Mouse (Mus musculus): ENCODE data around the gene Stat6. TPM values are rescaled to one million over a fixed set of nuclear protein-coding genes. Genes with fewer than 3 reads are reported as not detected.

Stat6 gene
- polyA plus RNA-seq, 1 experiment from 2014 or later, result 4.3 TPM

DNA sequence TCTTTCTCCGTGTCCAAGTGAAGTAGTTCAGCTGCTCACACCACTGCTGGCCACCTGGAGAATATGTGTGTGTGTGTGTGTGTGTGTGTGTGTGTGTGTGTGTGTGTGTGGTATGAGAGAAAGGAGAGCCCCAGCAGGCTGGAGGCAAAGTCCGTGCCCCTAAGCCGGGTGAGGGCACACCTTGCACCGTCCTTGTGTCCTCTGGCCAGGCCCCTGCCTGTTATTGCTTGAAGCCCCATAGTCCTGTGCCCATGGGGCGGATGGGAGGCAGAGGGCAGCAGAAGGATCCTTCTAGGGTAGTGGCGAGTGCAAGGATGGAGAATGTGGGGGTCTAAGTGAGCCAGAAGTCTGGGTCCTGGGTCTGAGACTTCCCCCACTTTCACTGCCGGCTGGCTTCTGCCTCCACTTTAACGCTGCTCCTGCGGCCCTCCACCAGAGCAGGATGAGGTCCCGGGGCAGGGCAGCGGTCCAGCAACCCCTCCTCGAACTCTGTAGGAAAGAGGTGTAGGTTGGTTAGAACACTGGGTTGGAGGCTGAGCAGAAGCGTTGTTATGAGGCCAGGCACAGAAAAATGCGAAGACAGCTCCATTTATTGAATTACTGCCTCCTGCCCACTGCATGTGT lies 18.6 kb downstream of the Stat6 start:
- Histone ChIP-seq H3K9ac (replicated peaks; ENCODE audit: low read depth, low read length) (no peak overlapping the region), H3K9me3 (ENCODE audit: control insufficient read depth, low read length) (no peaks in the 10 kb centered on the region), H3K4me3 (replicated peaks; ENCODE audit: low read length) (no peak overlapping the region), H3K36me3 (ENCODE audit: control insufficient read depth, insufficient read depth) (no peaks in the 10 kb centered on the region), H3K27me3 (replicated peaks; ENCODE audit: control insufficient read depth, insufficient read depth, low read length) (peaks cover 41% of the 10 kb centered on the region), H3K27ac (ENCODE audit: low read length) (no peak overlapping the region), H3K4me1 (replicated peaks; ENCODE audit: control insufficient read depth, insufficient read depth, low read length) (peaks cover 18% of the 10 kb centered on the region), H3K4me2 (ENCODE audit: low read length) (peak overlapping the region; percentile 31)
- 29% methylated on average over 14 of the region's 14 CpGs for WGBS
- no peak for ATAC-seq

DNA sequence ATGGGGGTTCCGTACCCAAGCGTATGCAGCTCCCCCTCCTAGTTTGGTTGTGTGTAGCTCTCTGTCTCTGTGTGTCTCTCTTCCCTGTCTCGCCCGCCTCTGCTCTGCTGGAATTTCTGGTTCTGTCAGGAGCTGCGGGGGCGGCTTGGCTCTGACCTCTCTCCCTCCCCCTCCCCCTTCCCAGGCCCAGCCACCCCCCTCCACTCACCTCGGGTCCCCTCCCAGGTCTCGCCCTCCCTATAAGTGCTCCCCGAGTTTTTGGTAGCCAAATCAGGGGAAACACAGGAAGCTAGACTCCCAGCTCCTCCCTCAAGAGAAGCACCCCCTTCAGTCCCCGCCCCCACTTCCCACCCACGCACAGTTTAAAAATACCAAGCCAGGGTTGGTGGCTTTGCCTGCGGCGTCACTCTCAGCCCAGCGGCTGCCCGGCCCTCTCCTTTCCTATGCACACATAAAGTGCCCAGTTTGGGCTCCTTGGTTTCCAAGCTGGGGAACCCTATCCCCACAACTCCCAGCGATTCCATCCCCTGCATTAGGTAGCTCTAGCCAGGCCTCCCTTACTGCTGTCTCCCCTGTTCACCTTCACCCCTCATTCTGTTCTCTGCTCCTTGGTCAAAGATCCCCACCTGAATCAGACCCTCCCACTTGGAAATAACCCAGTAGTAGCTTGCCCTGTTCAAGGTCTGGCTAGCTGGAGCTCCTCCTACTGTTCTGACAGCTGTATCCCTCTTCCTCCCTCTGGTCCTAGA lies 19.3 kb downstream of the Stat6 start:
- H3K9me3 ChIP-seq (ENCODE audit: control insufficient read depth, low read length), result no peaks in the 10 kb centered on the region
- no peak overlapping the region for H3K9ac ChIP-seq (replicated peaks; ENCODE audit: low read depth, low read length)
- peak overlapping the region; percentile 31 for H3K4me2 ChIP-seq (ENCODE audit: low read length)
- 12% methylated on average over 16 of the region's 16 CpGs for WGBS
- H3K4me1 ChIP-seq (replicated peaks; ENCODE audit: control insufficient read depth, insufficient read depth, low read length), result peaks cover 22% of the 10 kb centered on the region
- H3K4me3 ChIP-seq (replicated peaks; ENCODE audit: low read length), result no peak overlapping the region
- no peaks in the 10 kb centered on the region for H3K36me3 ChIP-seq (ENCODE audit: control insufficient read depth, insufficient read depth)
- peak; percentile 12; the same call in 1 of the 2 replicates for ATAC-seq
- no peak overlapping the region for H3K27ac ChIP-seq (ENCODE audit: low read length)
- peaks cover 41% of the 10 kb centered on the region for H3K27me3 ChIP-seq (replicated peaks; ENCODE audit: control insufficient read depth, insufficient read depth, low read length)

DNA sequence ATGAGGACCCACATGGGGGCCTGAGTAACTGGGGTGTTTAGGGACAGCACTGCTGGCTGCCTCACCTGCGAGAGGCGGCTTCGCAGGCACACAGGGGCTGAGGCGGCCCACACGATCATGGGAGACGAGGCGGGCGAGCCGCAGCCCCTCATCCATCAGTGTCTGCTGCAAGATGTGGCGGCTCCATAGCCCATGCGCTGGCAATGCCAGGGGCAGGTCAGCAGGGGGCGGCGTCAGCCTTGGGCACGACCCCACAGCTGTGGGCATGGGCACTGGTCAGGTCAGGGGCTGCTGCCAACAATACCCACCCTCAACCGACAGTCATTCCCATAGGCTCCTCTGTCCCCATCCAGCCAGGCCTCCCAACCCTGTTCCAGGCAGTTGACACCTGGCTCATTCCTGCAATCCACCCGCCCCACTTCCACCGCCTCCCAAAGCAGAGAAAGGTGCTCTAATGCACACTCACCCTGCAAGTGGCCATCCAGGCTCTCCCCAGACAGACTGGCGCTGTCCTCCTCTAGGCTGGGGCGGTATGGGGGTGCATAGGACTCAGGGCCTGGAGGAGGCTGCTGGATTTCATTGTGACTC lies 20.0 kb downstream of the Stat6 start:
- H3K4me2 ChIP-seq (ENCODE audit: low read length), result peak overlapping the region; percentile 6; the same call in 1 of the 2 replicates
- H3K4me1 ChIP-seq (replicated peaks; ENCODE audit: control insufficient read depth, insufficient read depth, low read length), result peaks cover 28% of the 10 kb centered on the region
- H3K27me3 ChIP-seq (replicated peaks; ENCODE audit: control insufficient read depth, insufficient read depth, low read length), result peaks cover 43% of the 10 kb centered on the region
- no peak for ATAC-seq
- no peak overlapping the region for H3K4me3 ChIP-seq (replicated peaks; ENCODE audit: low read length)
- no peak overlapping the region for H3K27ac ChIP-seq (ENCODE audit: low read length)
- 21% methylated on average over 19 of the region's 19 CpGs for WGBS
- no peak overlapping the region for H3K9ac ChIP-seq (replicated peaks; ENCODE audit: low read depth, low read length)
- H3K9me3 ChIP-seq (ENCODE audit: control insufficient read depth, low read length), result no peaks in the 10 kb centered on the region
- H3K36me3 ChIP-seq (ENCODE audit: control insufficient read depth, insufficient read depth), result no peaks in the 10 kb centered on the region

DNA sequence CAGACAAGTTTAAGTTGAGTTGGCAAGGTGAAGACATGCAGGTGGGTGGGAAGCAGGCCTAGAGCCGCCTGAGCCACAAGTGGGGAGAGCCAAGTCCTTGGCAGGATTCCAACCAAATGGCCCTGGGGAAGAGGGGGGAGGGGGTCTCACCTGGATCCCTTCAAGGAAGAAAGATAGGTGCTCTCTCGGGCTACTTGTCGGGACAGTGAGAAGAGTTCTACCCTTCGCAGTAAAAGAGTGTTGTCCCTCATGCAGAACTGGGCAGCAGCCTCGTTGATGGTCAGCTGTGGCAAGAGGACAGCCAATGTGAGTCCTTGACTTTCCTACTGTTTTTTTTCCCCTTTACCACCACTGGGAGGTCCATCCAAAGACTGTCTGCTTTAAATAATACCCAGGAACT lies 20.8 kb downstream of the Stat6 start:
- WGBS, result 24% methylated on average over 5 of the region's 5 CpGs
- no peak for ATAC-seq
- Histone ChIP-seq H3K4me3 (replicated peaks; ENCODE audit: low read length) (no peak overlapping the region), H3K4me2 (ENCODE audit: low read length) (no peak overlapping the region), H3K4me1 (replicated peaks; ENCODE audit: control insufficient read depth, insufficient read depth, low read length) (peaks cover 34% of the 10 kb centered on the region), H3K36me3 (ENCODE audit: control insufficient read depth, insufficient read depth) (no peaks in the 10 kb centered on the region), H3K27me3 (replicated peaks; ENCODE audit: control insufficient read depth, insufficient read depth, low read length) (peaks cover 43% of the 10 kb centered on the region), H3K9me3 (ENCODE audit: control insufficient read depth, low read length) (no peaks in the 10 kb centered on the region), H3K9ac (replicated peaks; ENCODE audit: low read depth, low read length) (no peak overlapping the region), H3K27ac (ENCODE audit: low read length) (no peak overlapping the region)

DNA sequence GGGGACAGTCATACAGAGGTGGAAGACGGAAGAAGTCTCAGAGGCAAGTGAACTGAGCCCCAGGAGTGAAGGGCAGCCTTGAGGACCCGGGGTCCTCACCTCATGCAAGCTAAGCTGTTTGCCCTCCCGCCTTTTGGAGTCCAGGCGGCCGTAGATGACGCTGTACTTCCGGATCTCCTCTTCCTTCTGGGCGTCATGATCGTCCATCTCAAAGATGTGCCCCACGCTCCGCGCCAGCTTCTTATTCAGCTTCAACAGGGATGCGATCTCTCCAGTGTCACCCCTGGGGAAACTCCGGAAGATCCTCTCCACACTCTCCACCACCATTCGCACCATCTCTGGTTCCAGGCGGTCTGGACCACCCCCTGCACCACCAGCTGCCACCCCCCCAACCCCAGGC lies 21.4 kb downstream of the Stat6 start:
- ATAC-seq, result no peak
- Histone ChIP-seq H3K27me3 (replicated peaks; ENCODE audit: control insufficient read depth, insufficient read depth, low read length) (peaks cover 43% of the 10 kb centered on the region), H3K4me2 (ENCODE audit: low read length) (no peak overlapping the region), H3K27ac (ENCODE audit: low read length) (no peak overlapping the region), H3K9me3 (ENCODE audit: control insufficient read depth, low read length) (no peaks in the 10 kb centered on the region), H3K4me1 (replicated peaks; ENCODE audit: control insufficient read depth, insufficient read depth, low read length) (peaks cover 40% of the 10 kb centered on the region), H3K36me3 (ENCODE audit: control insufficient read depth, insufficient read depth) (no peaks in the 10 kb centered on the region), H3K4me3 (replicated peaks; ENCODE audit: low read length) (no peak overlapping the region), H3K9ac (replicated peaks; ENCODE audit: low read depth, low read length) (no peak overlapping the region)
- WGBS, result 24% methylated on average over 16 of the region's 16 CpGs

DNA sequence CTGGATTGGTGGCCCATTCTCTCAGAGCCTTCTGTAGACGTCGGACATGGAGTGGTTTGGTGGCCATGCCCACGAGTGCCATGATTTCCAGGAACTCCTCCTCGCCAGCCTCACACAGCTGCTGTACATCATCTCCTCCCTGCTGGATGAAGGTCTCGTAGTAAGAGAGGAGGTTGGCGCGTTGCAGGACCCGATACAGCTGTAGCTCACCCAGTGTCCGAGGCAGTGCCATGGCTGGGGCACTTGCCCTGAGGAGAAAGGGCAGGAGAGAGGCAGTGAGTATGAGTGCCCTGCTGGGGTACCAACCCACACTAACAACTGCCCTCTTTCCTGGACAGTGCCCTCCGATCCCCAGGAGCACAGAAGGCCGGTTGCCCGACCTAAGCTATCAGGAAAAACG lies 22.1 kb downstream of the Stat6 start:
- peaks cover 42% of the 10 kb centered on the region for H3K4me1 ChIP-seq (replicated peaks; ENCODE audit: control insufficient read depth, insufficient read depth, low read length)
- H3K27ac ChIP-seq (ENCODE audit: low read length), result no peak overlapping the region
- no peaks in the 10 kb centered on the region for H3K9me3 ChIP-seq (ENCODE audit: control insufficient read depth, low read length)
- WGBS, result 22% methylated on average over 13 of the region's 13 CpGs
- no peak overlapping the region for H3K9ac ChIP-seq (replicated peaks; ENCODE audit: low read depth, low read length)
- H3K4me2 ChIP-seq (ENCODE audit: low read length), result no peak overlapping the region
- no peaks in the 10 kb centered on the region for H3K36me3 ChIP-seq (ENCODE audit: control insufficient read depth, insufficient read depth)
- no peak overlapping the region for H3K4me3 ChIP-seq (replicated peaks; ENCODE audit: low read length)
- no peak for ATAC-seq
- H3K27me3 ChIP-seq (replicated peaks; ENCODE audit: control insufficient read depth, insufficient read depth, low read length), result peaks cover 43% of the 10 kb centered on the region

DNA sequence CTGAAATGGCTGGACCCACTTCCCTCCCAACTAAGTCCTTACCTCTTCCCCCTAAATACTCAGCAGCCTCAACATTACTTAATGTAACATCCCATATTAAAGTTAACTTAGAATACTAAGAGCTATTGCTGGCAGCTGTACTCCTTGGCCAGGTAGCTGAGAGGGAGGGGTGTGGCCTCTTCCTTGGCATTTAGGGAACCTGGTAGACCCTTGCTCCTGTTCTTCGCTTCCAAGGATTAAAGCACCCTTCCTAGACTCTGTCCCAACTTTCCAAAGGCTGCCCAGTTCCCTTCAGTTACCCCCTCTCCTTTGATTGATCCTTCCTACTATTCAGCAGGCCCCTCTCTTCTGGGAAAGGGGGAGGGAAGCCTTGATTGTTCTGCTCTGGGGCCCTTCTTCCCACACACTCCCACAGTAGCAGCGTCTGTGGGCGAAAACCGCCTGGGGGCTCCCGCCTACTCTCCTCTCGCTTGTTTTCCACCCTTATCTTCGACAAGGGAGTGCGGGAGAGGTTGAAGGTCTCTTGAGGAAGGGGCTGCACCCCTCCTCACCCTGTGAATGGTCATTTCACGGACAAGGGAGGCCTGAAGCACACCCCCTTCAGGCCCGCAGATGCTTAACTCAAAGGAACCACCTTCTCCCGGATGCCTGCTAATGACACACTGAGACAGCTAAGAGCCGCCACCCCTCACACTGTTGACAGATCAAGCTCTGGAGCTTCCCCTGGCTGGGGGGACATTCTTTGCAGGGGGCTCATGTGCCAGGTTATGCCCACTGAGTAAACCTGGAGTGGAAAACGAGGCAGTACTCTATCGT lies 22.8 kb downstream of the Stat6 start:
- no peak for ATAC-seq
- WGBS, result 6% methylated on average over 14 of the region's 14 CpGs
- Histone ChIP-seq H3K27me3 (replicated peaks; ENCODE audit: control insufficient read depth, insufficient read depth, low read length) (peaks cover 43% of the 10 kb centered on the region), H3K36me3 (ENCODE audit: control insufficient read depth, insufficient read depth) (no peaks in the 10 kb centered on the region), H3K4me3 (replicated peaks; ENCODE audit: low read length) (peak overlapping the region; percentile 56), H3K9ac (replicated peaks; ENCODE audit: low read depth, low read length) (peak overlapping the region; percentile 62), H3K4me2 (ENCODE audit: low read length) (peak overlapping the region; percentile 83), H3K27ac (ENCODE audit: low read length) (no peak overlapping the region), H3K4me1 (replicated peaks; ENCODE audit: control insufficient read depth, insufficient read depth, low read length) (peaks cover 42% of the 10 kb centered on the region), H3K9me3 (ENCODE audit: control insufficient read depth, low read length) (no peaks in the 10 kb centered on the region)

DNA sequence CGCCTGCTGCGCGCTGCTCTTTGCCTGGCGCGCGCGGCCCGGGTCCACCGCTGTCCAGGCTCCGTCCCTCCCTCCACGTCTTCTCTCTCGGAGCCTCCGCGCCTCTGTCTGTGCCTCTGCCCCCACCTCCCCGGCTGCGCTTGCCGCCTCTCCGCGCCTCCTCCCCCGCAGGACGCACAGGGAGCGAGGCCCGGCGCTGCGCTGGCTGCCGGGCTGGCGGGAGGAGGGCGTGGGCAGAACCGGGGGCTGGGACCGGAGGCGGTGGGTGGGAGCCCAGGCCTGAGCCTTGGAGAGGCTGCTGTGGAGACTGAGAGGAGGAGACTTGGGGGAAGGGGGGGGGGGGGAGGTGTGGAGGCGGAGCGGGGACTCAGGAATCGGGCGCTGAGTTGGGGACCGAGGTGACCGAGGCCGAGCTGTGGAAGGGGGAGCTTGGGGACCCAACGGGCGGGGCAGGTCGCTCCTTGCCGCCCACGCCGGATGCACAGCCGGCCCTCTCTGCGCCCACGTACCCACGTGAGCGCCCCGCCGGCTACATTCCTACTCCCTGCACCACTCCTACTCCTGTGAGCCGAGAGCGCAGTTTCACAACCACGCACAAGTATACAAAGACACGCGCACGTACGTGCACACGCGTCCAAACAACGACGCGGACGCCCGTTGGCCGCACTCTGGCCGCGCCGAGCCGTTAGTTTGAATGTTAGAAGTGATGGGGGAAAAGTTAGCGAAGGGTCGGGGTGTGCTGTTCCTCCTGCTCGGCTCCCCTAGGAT lies 23.9 kb downstream of the Stat6 start, which contains the start of gene Nemp1:
Gene Nemp1 (plus strand): TSS at position 401 of the 768 bp plus-strand sequence.
- ATAC-seq, result peak; percentile 62
- Histone ChIP-seq H3K9me3 (ENCODE audit: control insufficient read depth, low read length) (no peaks in the 10 kb centered on the region), H3K4me1 (replicated peaks; ENCODE audit: control insufficient read depth, insufficient read depth, low read length) (peaks cover 42% of the 10 kb centered on the region), H3K27ac (ENCODE audit: low read length) (peak within 1 kb of the TSS; percentile 46; the same call in 1 of the 2 replicates), H3K9ac (replicated peaks; ENCODE audit: low read depth, low read length) (peak within 1 kb of the TSS; percentile 62), H3K4me2 (ENCODE audit: low read length) (peak within 1 kb of the TSS; percentile 83), H3K36me3 (ENCODE audit: control insufficient read depth, insufficient read depth) (no peaks in the 10 kb centered on the region), H3K4me3 (replicated peaks; ENCODE audit: low read length) (peak within 1 kb of the TSS; percentile 56), H3K27me3 (replicated peaks; ENCODE audit: control insufficient read depth, insufficient read depth, low read length) (peaks cover 40% of the 10 kb centered on the region)
- WGBS, result under 1% methylated on average over 71 of the region's 73 CpGs
